Mouse (Mus musculus): ENCODE measurements around the gene Ogfod2.

Gene Ogfod2

DNA sequence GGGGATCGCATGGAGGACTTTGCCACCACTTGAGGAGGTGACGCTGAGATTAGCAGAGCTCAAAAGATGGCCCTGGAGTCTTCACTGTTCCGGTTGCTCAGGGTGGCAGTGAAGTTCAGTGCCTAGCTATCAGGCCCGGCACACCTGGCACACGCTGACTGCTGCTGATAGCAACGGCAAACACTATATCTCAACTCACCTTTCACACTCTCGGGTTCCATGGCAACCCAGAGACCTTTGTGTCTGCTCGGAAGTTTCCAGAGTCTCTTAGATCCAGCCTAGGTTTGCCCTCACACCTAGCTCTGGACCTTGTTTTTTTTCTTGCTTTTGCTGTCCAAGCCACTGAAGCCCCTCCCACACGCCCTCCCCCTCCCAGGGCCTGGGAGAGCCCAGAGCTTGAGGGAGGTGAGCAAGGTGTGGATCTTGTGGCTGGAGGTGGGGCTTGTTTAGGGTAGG is 20.1 kb upstream of the Ogfod2 start:
- in situ Hi-C loops (cut with MboI; ENCODE audit: low pct_unique_long_range_greater_than_20kb in 1 of 2, low sequenced_read_pairs in 2 of 2, unreplicated experiment in 1 of 2) = loop anchor here in 1 of 2 experiments (5.0 kb wide), 1 partner anchor 90 kb away; no protein-coding TSS in a partner anchor

GRCm38 (mm10) chr5:124093120-124093794 is 18.8 kb upstream of the Ogfod2 start:
- in situ Hi-C loops (cut with MboI; ENCODE audit: low pct_unique_long_range_greater_than_20kb in 1 of 2, low sequenced_read_pairs in 2 of 2, unreplicated experiment in 1 of 2) = loop anchor here in 1 of 2 experiments (5.0 kb wide), 1 partner anchor 91 kb away; no protein-coding TSS in a partner anchor

GRCm38 (mm10) chr5:124093852-124094604 is 18.1 kb upstream of the Ogfod2 start:
- in situ Hi-C loops (cut with MboI; ENCODE audit: low pct_unique_long_range_greater_than_20kb in 1 of 2, low sequenced_read_pairs in 2 of 2, unreplicated experiment in 1 of 2) = loop anchor here in 1 of 2 experiments (5.0 kb wide), 1 partner anchor 92 kb away; no protein-coding TSS in a partner anchor

GRCm38 (mm10) chr5:124095077-124095581 is 17.0 kb upstream of the Ogfod2 start:
- in situ Hi-C loops (cut with MboI; ENCODE audit: low pct_unique_long_range_greater_than_20kb in 1 of 2, low sequenced_read_pairs in 2 of 2, unreplicated experiment in 1 of 2) = no loop called here

DNA sequence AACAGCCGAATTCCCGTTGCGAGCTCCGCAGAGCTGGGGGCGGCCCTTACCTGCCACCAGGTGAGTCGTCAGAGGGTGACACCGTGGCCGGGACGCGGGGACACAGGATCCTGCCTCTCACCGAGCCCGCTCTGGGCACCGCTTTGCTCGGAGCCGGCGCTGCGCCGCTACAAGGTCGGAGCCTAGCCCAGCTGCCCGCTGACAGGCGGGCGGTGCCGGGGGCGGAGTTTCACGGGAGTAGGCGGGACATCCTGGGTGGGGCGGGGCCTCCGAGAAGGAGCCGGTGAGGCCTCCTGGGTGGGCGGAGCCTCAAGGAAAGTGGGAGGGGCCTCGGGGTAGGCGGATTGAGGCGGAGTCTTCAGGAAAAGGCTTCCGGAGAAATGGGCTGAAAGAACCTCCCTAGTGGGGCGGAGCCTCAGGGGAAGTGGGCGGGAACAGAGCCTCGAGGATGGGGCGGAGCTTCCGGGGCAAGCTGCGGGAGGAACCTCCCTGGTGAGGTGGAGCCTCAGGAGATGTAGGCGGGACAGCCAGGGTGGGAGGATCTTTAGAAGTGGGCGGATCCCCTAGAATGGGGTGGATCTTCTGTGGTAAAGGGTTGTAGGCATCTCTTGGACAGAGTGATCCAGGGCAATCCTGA is 16.4 kb upstream of the Ogfod2 start, which contains the start of gene Abcb9:
Abcb9 (minus strand) TSS at position 203 of the 637 bp plus-strand sequence.
- in situ Hi-C loops (cut with MboI; ENCODE audit: low pct_unique_long_range_greater_than_20kb in 1 of 2, low sequenced_read_pairs in 2 of 2, unreplicated experiment in 1 of 2) = no loop called here

DNA sequence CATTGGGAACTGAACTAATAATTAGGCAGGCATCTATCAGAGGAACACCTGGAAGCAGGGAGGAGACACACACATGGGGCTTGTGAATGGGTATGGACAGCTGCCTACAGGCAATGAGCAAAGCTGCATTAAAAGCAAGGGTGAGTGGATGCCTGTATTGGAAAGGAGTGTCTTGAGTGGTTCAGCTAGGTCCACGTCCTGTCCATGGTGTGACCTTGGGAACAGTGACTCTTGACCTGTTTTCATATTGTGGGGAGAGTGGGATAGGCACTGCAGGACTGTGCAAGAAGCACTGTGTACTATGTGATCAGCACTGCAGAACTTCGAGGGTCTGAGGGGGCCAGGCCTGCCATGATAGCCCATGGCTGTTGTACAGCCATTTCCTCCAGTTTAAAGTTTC is 13.2 kb upstream of the Ogfod2 start:
- in situ Hi-C loops (cut with MboI; ENCODE audit: low pct_unique_long_range_greater_than_20kb in 1 of 2, low sequenced_read_pairs in 2 of 2, unreplicated experiment in 1 of 2) = no loop called here

GRCm38 (mm10) chr5:124100128-124101044 is 11.7 kb upstream of the Ogfod2 start:
- in situ Hi-C loops (cut with MboI; ENCODE audit: low pct_unique_long_range_greater_than_20kb in 1 of 2, low sequenced_read_pairs in 2 of 2, unreplicated experiment in 1 of 2) = no loop called here

GRCm38 (mm10) chr5:124102326-124102725 is 9.8 kb upstream of the Ogfod2 start:
- in situ Hi-C loops (cut with MboI; ENCODE audit: low pct_unique_long_range_greater_than_20kb in 1 of 2, low sequenced_read_pairs in 2 of 2, unreplicated experiment in 1 of 2) = no loop called here

- in situ Hi-C loops (cut with MboI; ENCODE audit: low pct_unique_long_range_greater_than_20kb in 1 of 2, low sequenced_read_pairs in 2 of 2, unreplicated experiment in 1 of 2) = no loop called here
These were observed 9.1 kb upstream of the Ogfod2 start for GRCm38 (mm10) chr5:124103020-124103419.

- in situ Hi-C loops (cut with MboI; ENCODE audit: low pct_unique_long_range_greater_than_20kb in 1 of 2, low sequenced_read_pairs in 2 of 2, unreplicated experiment in 1 of 2) = no loop called here
These were observed 8.5 kb upstream of the Ogfod2 start for GRCm38 (mm10) chr5:124103552-124103951.

- in situ Hi-C loops (cut with MboI; ENCODE audit: low pct_unique_long_range_greater_than_20kb in 1 of 2, low sequenced_read_pairs in 2 of 2, unreplicated experiment in 1 of 2) = loop anchor here in 1 of 2 experiments (10.0 kb wide), 1 partner anchor 164 kb away; no protein-coding TSS in a partner anchor
These were observed 888 bp upstream of the Ogfod2 start for GRCm38 (mm10) chr5:124111077-124111741.

- in situ Hi-C loops (cut with MboI; ENCODE audit: low pct_unique_long_range_greater_than_20kb in 1 of 2, low sequenced_read_pairs in 2 of 2, unreplicated experiment in 1 of 2) = loop anchor here in 1 of 2 experiments (10.0 kb wide), 1 partner anchor 162 kb away; no protein-coding TSS in a partner anchor
These were observed 434 bp downstream of the Ogfod2 start for GRCm38 (mm10) chr5:124112531-124112930.

DNA sequence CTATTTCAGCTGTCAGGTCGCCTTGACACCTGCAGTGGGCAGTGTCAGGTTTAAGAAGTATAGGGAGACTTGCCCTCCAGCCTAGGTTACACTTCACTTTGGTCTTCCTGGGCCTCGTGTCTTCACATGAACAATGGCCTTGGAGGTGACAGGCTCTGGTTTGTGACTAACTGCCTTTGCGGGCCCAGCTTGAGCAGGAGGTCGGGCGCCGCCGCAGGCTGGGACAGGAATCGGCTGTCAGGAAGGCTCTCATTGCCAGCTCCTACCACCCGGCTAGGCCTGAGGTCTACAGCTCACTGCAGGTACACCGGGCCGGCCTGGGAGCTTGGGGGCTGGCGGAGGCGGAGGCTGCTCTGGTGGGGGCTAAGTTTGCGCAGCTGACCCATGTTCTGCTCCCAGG is 933 bp downstream of the Ogfod2 start:
- in situ Hi-C loops (cut with MboI; ENCODE audit: low pct_unique_long_range_greater_than_20kb in 1 of 2, low sequenced_read_pairs in 2 of 2, unreplicated experiment in 1 of 2) = loop anchor here in 1 of 2 experiments (10.0 kb wide), 1 partner anchor 162 kb away; no protein-coding TSS in a partner anchor

DNA sequence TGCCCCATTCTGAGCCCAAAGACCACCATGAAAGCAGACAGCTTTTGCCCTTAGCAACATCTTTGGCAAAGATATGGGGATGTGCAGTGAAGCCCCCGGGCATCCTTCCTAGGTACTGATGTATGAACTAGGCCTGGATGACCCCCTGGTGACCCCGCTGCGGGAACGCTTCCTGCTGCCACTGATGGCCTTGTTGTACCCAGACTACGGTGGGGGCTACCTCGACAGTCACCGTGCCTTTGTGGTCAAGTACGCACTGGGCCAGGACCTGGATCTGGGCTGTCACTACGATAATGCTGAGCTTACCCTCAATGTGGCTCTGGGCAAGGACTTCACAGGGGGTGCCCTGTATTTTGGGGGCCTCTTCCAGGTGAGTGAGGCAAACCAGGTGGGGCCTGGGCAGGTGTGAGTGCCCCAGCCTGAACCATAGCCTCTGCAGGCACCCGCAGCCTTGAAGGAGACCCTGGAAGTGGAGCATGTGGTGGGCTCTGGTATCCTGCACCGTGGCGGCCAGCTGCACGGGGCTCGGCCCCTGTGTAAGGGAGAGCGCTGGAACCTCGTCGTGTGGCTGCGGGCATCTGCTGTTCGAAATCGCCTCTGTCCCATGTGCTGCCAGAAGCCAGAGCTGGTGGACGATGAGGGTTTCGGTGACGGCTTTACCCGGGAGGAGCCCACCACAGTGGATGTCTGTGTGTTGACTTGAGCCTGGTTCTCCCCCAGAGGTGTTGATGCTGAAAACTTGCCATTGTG is 2.4 kb downstream of the Ogfod2 start:
- in situ Hi-C loops (cut with MboI; ENCODE audit: low pct_unique_long_range_greater_than_20kb in 1 of 2, low sequenced_read_pairs in 2 of 2, unreplicated experiment in 1 of 2) = loop anchor here in 1 of 2 experiments (10.0 kb wide), 1 partner anchor 160 kb away; no protein-coding TSS in a partner anchor

DNA sequence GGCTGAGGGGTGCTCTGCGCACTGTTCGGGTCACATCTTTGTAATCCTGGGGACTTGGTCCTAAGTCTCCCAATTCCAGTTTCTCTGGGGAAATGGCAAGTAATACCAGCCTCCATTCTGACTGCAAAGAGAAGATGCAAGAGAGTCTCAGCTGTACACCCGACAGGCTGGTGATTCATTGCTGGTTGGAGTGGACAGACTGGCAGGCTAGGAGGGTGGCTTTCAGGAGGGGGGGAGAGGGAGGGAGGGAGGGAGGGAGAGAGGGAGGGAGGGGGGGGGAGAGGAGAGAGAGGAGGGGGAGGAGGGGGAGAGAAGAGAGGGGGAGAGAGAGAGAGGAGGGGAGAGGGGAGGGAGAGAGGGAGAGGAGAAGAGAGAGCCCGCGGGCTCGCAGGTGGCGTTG is 3.4 kb downstream of the Ogfod2 start:
- in situ Hi-C loops (cut with MboI; ENCODE audit: low pct_unique_long_range_greater_than_20kb in 1 of 2, low sequenced_read_pairs in 2 of 2, unreplicated experiment in 1 of 2) = loop anchor here in 1 of 2 experiments (10.0 kb wide), 1 partner anchor 159 kb away; no protein-coding TSS in a partner anchor
